Mouse (Mus musculus) limb, embryonic 13.5 days (tissue): ENCODE data around the gene Apex1. TPM values are rescaled to one million over a fixed set of nuclear protein-coding genes. Genes with fewer than 3 reads are reported as not detected.
A peak's percentile ranks its signal among the peaks of the same experiment; 100 is the strongest.
"Not testable (repeated sequence)": the region's sequence is repeated elsewhere in the genome, so short reads cannot be mapped to it uniquely, and the experiment has no call there.

Source experiments
- ATAC-seq: fragments of 200-750 bp; cut with Nextera tagmentation; 2 replicates; pipeline ENCODE4 v1.8.0; 2017; ENCODE audit warnings: low read depth, moderate number of reproducible peaks, moderate TSS enrichment; ENCODE audit not compliant: low FRiP score
- H3K27ac ChIP-seq: fragments of 300-500 bp; sonication (generic); 2 replicates; pipeline ENCODE4 v1.5.1; 2015; ENCODE audit warnings: inconsistent platforms, mild to moderate bottlenecking, moderate library complexity
- H3K27me3 ChIP-seq: fragments of 300-500 bp; sonication (generic); 2 replicates; pipeline ENCODE4 v1.6.1; 2015; ENCODE audit warnings: mild to moderate bottlenecking, inconsistent platforms
- H3K36me3 ChIP-seq: fragments of 300-500 bp; sonication (generic); 2 replicates; pipeline ENCODE4 v1.6.1; 2015; ENCODE audit warnings: inconsistent platforms, mild to moderate bottlenecking, moderate library complexity
- H3K4me1 ChIP-seq: fragments of 300-500 bp; sonication (generic); 2 replicates; pipeline ENCODE4 v1.6.1; 2015; ENCODE audit warnings: inconsistent platforms
- H3K4me2 ChIP-seq: fragments of 300-500 bp; sonication (generic); replicated peaks from 2 replicates; pipeline ENCODE4 v1.6.1; 2015; ENCODE audit warnings: inconsistent platforms, mild to moderate bottlenecking, moderate library complexity
- H3K4me3 ChIP-seq: fragments of 300-500 bp; sonication (generic); 2 replicates; pipeline ENCODE4 v1.5.1; 2015; ENCODE audit warnings: moderate library complexity, mild to moderate bottlenecking, inconsistent platforms
- H3K9ac ChIP-seq: fragments of 300-500 bp; sonication (generic); 2 replicates; pipeline ENCODE4 v1.6.1; 2015; ENCODE audit warnings: mild to moderate bottlenecking, inconsistent platforms
- H3K9me3 ChIP-seq: fragments of 300-500 bp; sonication (generic); 2 replicates; pipeline ENCODE4 v1.6.1; 2016; ENCODE audit warnings: inconsistent platforms
- WGBS: fragments of 180-500 bp; shearing (Covaris S2); methylation state at CpG from one replicate; pipeline ENCODE4 v1.1.7; 2015; 5-methylcytosine and 5-hydroxymethylcytosine counted together
- polyA plus RNA-seq: library from polyadenylated mRNA; unstranded; fragments of >200 nt; fragmentation: Nextera tagmentation; extraction: Ambion mirVana; gene quantifications from 2 replicates; pipeline ENCODE4 v1.2.1, GENCODE M21; 2015

Apex1 gene
- polyA plus RNA-seq, 1 experiment from 2014 or later = 286 TPM

DNA sequence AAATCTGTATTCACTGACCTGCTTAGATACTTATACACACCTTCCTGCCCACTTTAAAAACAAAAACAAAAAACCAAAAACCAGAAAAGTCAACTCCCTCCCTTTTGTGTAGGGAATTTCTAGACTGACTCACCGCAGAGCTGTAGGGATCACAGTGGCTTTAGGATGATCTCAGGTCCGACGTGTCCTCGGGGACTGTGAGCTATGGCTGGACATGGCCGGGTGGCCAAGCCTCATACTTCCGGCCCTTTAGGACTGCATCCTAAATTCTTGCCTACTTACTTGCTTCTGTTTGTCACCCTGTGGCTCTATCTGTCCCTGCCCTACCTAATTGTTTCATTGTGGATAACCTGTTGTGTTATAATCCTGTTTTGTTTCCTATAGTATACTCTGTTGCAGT is 32.0 kb downstream of the Apex1 start:
- H3K27ac ChIP-seq, H3K4me2 ChIP-seq, H3K9ac ChIP-seq, H3K36me3 ChIP-seq, H3K9me3 ChIP-seq, H3K4me3 ChIP-seq, ATAC-seq, H3K27me3 ChIP-seq, H3K4me1 ChIP-seq: not testable (repeated sequence)
- whole genome bisulfite sequencing = 82% methylated on average over 6 of the region's 6 CpGs

DNA sequence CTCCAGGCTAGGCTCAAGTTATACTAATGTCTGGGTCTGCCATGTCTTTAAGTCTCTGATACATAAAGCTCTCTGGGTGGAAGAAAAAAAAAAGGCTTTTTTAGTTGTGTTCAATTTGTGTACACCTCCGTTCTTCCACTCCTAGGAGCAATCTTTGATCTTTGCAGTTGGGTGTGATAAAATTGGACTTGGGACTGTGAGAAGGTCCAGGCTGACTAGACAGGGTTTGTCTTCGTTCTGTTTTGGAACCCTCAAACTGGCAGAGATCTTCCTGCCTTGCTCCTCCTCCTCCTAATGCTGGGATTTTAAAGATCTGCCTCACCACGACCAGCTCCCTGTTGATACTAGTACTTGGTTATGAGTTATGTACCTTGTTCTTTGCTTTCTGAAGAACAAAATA is 32.4 kb downstream of the Apex1 start:
- not testable (repeated sequence) for H3K4me3 ChIP-seq, H3K27ac ChIP-seq, H3K27me3 ChIP-seq, H3K9me3 ChIP-seq, H3K36me3 ChIP-seq, ATAC-seq, H3K9ac ChIP-seq, H3K4me1 ChIP-seq, H3K4me2 ChIP-seq
- 62% methylated on average over 3 of the region's 3 CpGs for WGBS

DNA sequence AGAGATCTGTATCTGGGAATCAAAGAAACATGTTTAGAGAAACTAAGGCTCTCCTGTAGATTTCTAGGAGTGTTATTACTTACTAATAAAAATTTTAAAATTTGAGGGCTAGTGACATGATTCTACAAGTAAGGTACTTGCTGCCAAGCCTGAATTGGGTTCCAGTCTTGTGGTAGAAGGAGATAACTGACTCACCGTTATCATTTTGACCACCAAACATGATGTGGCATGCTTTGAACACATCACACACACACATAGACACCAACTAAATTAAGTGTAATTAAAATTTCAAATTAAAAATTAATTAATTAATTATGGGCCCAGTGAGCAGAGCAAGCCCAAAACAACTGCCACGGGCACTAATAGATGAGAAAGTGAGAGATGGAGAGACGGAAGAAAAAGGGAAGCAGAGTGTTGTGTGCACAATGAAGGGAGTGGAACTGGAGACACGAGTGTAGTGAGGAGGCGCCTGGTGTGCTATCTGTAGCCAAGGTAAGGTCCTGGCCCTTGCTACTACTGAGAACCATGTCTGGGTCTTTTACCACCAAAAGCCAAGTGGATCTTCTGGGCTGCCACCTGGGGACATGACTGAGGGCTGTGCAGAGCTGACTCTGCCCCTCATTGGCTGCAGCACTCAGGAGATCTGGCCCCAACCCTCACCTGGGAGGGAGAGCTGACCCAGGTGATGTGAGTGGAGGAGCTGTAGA is 33.7 kb downstream of the Apex1 start:
- not testable (repeated sequence) for H3K27ac ChIP-seq, ATAC-seq, H3K9me3 ChIP-seq, H3K27me3 ChIP-seq, H3K36me3 ChIP-seq, H3K9ac ChIP-seq, H3K4me2 ChIP-seq, H3K4me1 ChIP-seq, H3K4me3 ChIP-seq
- 85% methylated on average over 5 of the region's 5 CpGs for WGBS

DNA sequence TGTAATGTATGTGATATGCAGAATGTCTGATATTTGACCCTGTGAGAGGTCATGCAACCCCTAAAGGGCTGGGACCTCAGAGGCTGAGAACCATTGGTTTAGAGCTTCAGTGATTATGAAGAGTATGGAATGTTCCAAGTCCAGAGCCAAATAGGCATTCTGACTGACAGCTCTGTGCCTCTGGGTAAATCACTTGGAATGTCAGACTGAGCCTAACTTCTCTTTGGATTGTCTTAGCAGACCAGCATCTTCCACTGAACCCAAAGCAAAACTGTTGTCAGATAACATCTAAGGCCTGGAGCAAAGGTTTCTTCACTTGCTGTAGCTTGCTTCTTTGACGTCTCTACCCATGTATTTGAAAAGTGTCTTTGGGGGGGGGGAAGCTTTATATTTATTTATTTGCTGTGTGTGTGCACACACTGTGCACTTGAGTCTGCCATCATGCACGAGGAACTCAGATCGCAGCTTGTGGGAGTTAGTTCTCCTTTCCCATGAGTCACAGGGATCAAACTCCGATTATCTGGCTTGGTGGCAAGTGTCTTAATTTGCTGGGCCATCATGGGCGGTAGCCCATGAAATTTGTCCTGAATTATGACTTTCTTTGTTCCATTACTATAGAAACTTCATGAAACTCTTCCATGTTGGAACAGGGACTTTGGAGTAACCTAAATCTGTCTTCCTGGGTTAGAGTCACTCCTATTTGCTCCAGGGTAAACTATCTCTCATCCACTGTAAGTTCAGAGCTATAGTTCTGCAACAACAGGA is 43.6 kb downstream of the Apex1 start:
- H3K36me3 ChIP-seq = no peaks in the 10 kb centered on the region
- WGBS = 77% methylated on average over 5 of the region's 5 CpGs

DNA sequence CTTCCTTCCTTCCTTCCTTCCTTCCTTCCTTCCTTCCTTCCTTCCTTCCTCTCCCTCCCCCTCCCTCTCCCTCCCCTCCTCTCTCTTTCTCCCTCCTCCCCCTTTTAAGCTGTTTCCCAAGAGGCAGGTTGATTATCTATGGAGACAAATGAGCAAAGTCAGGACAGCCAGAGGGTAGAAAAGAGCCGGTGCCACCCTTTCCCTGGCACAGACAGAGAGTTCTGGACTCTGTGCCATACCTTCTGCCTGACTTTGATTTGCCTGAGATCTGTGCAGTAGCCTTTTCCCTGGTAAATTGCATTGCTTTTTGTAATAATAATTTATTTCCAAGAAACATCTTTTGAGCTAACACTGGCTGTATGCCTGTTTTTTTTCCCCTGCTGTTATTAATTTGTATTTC is 44.3 kb downstream of the Apex1 start:
- Histone ChIP-seq H3K4me3 (no peak overlapping the region), H3K9ac (no peak overlapping the region), H3K27ac (no peak overlapping the region), H3K27me3 (no peaks in the 10 kb centered on the region), H3K4me2 (no peak overlapping the region), H3K4me1 (no peaks in the 10 kb centered on the region), H3K36me3 (no peaks in the 10 kb centered on the region), H3K9me3 (no peaks in the 10 kb centered on the region)
- WGBS = 37% methylated on average over 1 of the region's 1 CpGs
- ATAC-seq = no peak

More for the DNA sequence above, 43.6 kb downstream of the Apex1 start:
- Histone ChIP-seq H3K27me3 (no peaks in the 10 kb centered on the region), H3K9me3 (no peaks in the 10 kb centered on the region), H3K4me1 (no peaks in the 10 kb centered on the region), H3K27ac (no peak overlapping the region), H3K9ac (no peak overlapping the region), H3K4me3 (no peak overlapping the region), H3K4me2 (no peak overlapping the region)
- no peak for ATAC-seq

DNA sequence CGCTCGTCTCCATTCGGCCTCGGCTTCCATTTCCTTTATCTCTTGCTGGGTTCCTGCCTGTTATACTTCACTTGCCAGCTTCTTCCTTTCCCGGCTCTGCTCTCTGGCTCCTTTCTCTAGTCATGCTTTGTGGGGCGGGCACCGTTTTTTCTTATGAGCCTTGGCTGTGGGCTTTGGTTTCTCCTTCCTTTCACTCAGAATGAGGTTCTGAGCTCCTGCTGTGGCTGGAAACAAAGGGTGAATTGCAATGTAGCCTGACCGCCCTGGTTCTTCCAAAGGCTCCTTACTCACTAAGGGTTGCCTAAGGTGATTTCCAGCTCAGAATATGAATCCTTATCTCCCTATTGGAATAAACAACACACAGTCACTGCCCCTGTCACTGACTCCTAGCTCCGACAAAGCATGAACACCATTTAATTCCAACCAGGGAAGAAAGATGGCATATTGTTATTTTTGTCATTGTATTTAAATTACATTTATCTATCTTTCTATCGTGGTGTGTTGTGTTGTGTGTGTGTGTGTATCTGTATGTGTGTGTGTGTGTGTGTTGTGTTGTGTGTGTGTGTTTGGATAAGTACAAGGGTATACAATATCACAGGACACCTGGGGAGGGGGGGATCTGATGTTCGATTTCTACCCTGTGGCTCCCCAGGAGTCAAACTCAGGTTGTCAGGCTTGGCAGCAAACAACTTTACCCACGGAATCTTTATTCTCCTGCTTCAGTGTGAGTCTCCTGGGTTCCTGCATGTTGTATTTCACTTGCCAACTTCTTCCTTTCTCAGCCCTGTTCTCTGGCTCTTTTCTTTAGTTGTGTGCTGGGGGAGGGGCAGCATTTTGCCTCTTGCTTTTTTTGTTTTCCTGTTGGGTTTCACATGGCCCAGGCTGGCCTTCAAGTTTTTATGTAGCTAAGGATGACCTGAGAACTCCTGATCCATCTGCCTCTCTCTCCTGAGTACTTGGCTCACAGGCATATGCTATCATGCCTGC is 45.1 kb downstream of the Apex1 start:
- no peak overlapping the region for H3K4me2 ChIP-seq
- H3K9me3 ChIP-seq = no peaks in the 10 kb centered on the region
- no peaks in the 10 kb centered on the region for H3K36me3 ChIP-seq
- no peak for ATAC-seq
- no peak overlapping the region for H3K4me3 ChIP-seq
- no peak overlapping the region for H3K27ac ChIP-seq
- H3K27me3 ChIP-seq = no peaks in the 10 kb centered on the region
- no peak overlapping the region for H3K9ac ChIP-seq
- WGBS = 53% methylated on average over 12 of the region's 12 CpGs
- H3K4me1 ChIP-seq = no peaks in the 10 kb centered on the region

DNA sequence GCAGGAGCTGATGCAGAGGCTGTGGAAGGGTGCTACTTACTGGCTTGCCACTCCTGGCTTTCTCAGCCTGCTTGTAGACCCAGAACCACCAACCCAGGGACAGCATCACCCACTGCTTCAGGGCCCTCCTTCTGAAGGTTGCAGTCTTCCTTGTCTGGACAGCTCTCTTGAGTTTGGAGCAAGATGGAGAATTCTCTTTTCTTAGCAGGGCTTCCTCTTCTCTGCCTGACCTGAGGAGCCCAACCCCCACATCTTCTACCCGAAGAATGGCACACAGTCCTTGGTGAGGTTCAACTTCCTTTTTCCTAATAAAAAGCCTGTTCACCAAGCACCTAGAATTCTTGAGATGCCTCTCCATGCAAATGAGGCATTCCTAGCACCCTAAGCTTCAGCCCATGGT is 46.1 kb downstream of the Apex1 start:
- no peak overlapping the region for H3K27ac ChIP-seq
- WGBS = 52% methylated on average over 1 of the region's 1 CpGs
- H3K27me3 ChIP-seq = no peaks in the 10 kb centered on the region
- no peaks in the 10 kb centered on the region for H3K9me3 ChIP-seq
- no peaks in the 10 kb centered on the region for H3K36me3 ChIP-seq
- no peak overlapping the region for H3K4me3 ChIP-seq
- ATAC-seq = no peak
- H3K4me1 ChIP-seq = no peaks in the 10 kb centered on the region
- no peak overlapping the region for H3K9ac ChIP-seq
- H3K4me2 ChIP-seq = no peak overlapping the region

DNA sequence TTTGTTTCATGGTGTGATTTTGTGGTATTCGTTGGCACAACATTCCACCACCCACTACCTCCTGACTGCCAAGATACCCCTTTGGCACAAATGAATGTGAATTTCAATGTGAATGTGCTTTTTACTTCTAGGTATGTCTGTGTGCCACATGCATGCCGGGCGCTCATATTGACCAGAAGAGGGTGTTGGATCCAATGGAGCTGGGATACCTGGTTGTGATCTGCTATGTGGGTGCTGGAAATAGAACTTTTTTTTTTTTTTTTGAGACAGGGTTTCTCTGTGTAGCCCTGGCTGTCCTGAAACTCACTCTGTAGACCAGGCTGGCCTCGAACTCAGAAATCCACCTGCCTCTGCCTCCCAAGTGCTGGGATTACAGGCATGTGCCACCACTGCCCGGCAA is 48.3 kb downstream of the Apex1 start:
- not testable (repeated sequence) for H3K4me1 ChIP-seq, H3K27ac ChIP-seq, H3K9ac ChIP-seq, ATAC-seq, H3K4me3 ChIP-seq, H3K4me2 ChIP-seq, H3K9me3 ChIP-seq, H3K36me3 ChIP-seq, H3K27me3 ChIP-seq
- 91% methylated on average over 5 of the region's 5 CpGs for WGBS

DNA sequence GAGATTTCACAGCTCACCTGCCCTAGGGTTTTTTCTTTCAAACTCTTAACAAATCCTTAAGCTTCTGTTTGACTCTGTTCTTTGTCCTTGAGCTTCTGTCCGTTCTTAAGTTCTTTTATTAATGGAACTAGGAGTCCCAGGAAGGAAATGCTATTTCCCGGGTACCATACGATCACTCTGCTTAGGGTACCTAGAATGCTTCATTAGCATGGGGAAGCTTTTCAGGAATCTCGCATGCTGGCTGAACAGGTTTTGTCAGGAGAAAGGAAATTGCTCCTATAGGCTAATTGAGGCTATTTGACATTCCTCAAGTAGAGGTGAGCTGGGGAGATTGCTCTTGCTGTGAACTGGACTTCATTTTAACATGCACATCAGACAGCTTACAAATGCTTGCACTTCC is 48.9 kb downstream of the Apex1 start:
- H3K36me3 ChIP-seq = no peaks in the 10 kb centered on the region
- H3K9me3 ChIP-seq = no peaks in the 10 kb centered on the region
- no peaks in the 10 kb centered on the region; the same call in 1 of the 2 replicates for H3K4me1 ChIP-seq
- no peak overlapping the region for H3K4me3 ChIP-seq
- no peak for ATAC-seq
- no peak overlapping the region for H3K4me2 ChIP-seq
- no peak overlapping the region for H3K27ac ChIP-seq
- no peak overlapping the region for H3K9ac ChIP-seq
- no peaks in the 10 kb centered on the region for H3K27me3 ChIP-seq
- WGBS = 46% methylated on average over 4 of the region's 4 CpGs

DNA sequence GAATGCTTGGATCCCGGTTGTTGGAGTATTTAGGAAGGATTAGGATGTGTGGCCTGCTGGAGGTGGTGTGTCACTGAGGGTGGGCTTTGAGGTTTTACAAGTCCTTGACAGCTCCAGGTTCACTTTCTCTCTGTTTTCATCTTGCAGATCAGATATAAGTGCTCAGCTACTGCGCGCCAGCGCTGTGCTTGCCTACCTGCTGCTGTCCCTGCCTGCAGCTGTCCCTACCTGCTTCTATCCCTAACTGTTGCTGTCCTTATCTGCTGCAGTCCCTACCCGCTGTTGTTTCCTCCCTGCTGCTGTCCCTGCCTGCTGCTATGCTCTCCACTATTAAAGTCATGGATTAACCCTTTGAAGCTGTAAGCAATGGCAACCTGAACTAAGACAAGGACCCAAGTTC is 50.2 kb downstream of the Apex1 start:
- no peaks in the 10 kb centered on the region for H3K27me3 ChIP-seq
- no peak overlapping the region for H3K9ac ChIP-seq
- no peak overlapping the region for H3K27ac ChIP-seq
- 46% methylated on average over 5 of the region's 5 CpGs for WGBS
- H3K36me3 ChIP-seq = no peaks in the 10 kb centered on the region
- ATAC-seq = no peak
- H3K9me3 ChIP-seq = no peaks in the 10 kb centered on the region
- H3K4me2 ChIP-seq = no peak overlapping the region
- no peaks in the 10 kb centered on the region; the same call in 1 of the 2 replicates for H3K4me1 ChIP-seq
- no peak overlapping the region for H3K4me3 ChIP-seq

DNA sequence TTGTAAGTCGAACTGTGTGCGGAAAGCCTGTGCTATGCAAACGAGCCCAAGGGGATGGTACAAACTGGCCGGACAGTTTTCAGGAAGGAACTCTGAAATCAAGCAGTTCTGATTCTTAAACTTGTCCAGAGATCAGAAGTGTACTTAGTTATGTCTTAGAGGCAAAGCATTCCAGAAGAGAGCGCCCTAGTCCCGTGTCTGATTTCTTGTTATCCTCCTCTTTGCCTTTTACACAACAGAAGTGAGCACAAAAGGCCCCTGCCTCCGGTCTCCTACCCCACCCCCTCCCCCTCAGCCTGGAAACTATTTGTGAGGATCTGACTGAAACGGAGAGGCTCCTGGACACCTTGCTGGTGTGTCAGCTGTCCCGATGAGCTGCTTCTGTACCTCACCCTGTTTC is 51.9 kb downstream of the Apex1 start:
- Histone ChIP-seq H3K9ac (no peak overlapping the region), H3K27me3 (no peaks in the 10 kb centered on the region), H3K27ac (no peak overlapping the region), H3K4me2 (peak overlapping the region; percentile 23), H3K36me3 (no peaks in the 10 kb centered on the region), H3K4me1 (no peaks in the 10 kb centered on the region; the same call in 1 of the 2 replicates), H3K9me3 (no peaks in the 10 kb centered on the region), H3K4me3 (no peak overlapping the region)
- ATAC-seq = 0 out of 2 replicates have a peak, but pooled peaks have one; percentile 30
- 22% methylated on average over 9 of the region's 9 CpGs for WGBS
